Mouse (Mus musculus) forebrain, postnatal 0 days (tissue): ENCODE measurements around the gene Akap5. TPM values are rescaled to one million over a fixed set of nuclear protein-coding genes. Genes with fewer than 3 reads are reported as not detected.

Experiments
- ATAC-seq: fragments of 200-750 bp; cut with Nextera tagmentation; 2 replicates; pipeline ENCODE4 v1.8.0; 2017; ENCODE audit warnings: mild to moderate bottlenecking, moderate library complexity
- DNase-seq: peaks from one replicate; pipeline ENCODE4 v3.0.0-alpha.2; 2015
- H3K27ac ChIP-seq: fragments of 300-500 bp; sonication (generic); 2 replicates; pipeline ENCODE4 v1.5.1; 2014; ENCODE audit warnings: low read depth, mild to moderate bottlenecking, antibody characterized with exemption, low read length, moderate library complexity, mixed read lengths
- H3K27me3 ChIP-seq: fragments of 300-500 bp; sonication (generic); 2 replicates; pipeline ENCODE4 v1.6.1; 2014; ENCODE audit warnings: mild to moderate bottlenecking, low read length, mixed read lengths; ENCODE audit not compliant: insufficient read depth
- H3K36me3 ChIP-seq: fragments of 300-500 bp; sonication (generic); 2 replicates; pipeline ENCODE4 v1.6.1; 2014; ENCODE audit warnings: mild to moderate bottlenecking, moderate library complexity; ENCODE audit not compliant: insufficient read depth
- H3K4me1 ChIP-seq: fragments of 300-500 bp; sonication (generic); 2 replicates; pipeline ENCODE4 v1.6.1; 2014; ENCODE audit warnings: antibody characterized with exemption; ENCODE audit not compliant: insufficient read depth
- H3K4me2 ChIP-seq: fragments of 300-500 bp; sonication (generic); 2 replicates; pipeline ENCODE4 v1.6.1; 2014; ENCODE audit warnings: low read depth, mild to moderate bottlenecking, moderate library complexity
- H3K4me3 ChIP-seq: fragments of 300-500 bp; sonication (generic); 2 replicates; pipeline ENCODE4 v1.5.1; 2014; ENCODE audit warnings: low read depth, low read length, mixed read lengths
- H3K9ac ChIP-seq: fragments of 300-500 bp; sonication (generic); 2 replicates; pipeline ENCODE4 v1.6.1; 2014; ENCODE audit warnings: mild to moderate bottlenecking
- H3K9me3 ChIP-seq: fragments of 300-500 bp; sonication (generic); 2 replicates; pipeline ENCODE4 v1.6.1; 2016; ENCODE audit warnings: low read length
- CTCF ChIP-seq: sonication (generic); IDR thresholded peaks from 2 replicates; pipeline ENCODE4 v1.5.1; 2016; ENCODE audit warnings: antibody characterized with exemption, control low read depth, low read depth
- WGBS: fragments of 180-500 bp; shearing (Covaris S2); extraction: QIAGEN DNeasy Blood & Tissue Kit; methylation state at CpG from one replicate; pipeline ENCODE4 v1.1.7; 2014; 5-methylcytosine and 5-hydroxymethylcytosine counted together
- polyA plus RNA-seq: library from polyadenylated mRNA; unstranded; fragments of >200 nt; fragmentation: Nextera tagmentation; extraction: Ambion mirVana; gene quantifications from 2 replicates; pipeline ENCODE4 v1.2.1, GENCODE M21; 2015
- total RNA-seq: library from RNA; depleted of rRNA; stranded (reverse); fragments of >200 nt; gene quantifications from 2 replicates; pipeline ENCODE4 v1.2.3, GENCODE M21; 2014

The Akap5 gene
- total and polyA plus RNA-seq, 2 experiments from 2014 or later, result 11.0 to 24.7 TPM

DNA sequence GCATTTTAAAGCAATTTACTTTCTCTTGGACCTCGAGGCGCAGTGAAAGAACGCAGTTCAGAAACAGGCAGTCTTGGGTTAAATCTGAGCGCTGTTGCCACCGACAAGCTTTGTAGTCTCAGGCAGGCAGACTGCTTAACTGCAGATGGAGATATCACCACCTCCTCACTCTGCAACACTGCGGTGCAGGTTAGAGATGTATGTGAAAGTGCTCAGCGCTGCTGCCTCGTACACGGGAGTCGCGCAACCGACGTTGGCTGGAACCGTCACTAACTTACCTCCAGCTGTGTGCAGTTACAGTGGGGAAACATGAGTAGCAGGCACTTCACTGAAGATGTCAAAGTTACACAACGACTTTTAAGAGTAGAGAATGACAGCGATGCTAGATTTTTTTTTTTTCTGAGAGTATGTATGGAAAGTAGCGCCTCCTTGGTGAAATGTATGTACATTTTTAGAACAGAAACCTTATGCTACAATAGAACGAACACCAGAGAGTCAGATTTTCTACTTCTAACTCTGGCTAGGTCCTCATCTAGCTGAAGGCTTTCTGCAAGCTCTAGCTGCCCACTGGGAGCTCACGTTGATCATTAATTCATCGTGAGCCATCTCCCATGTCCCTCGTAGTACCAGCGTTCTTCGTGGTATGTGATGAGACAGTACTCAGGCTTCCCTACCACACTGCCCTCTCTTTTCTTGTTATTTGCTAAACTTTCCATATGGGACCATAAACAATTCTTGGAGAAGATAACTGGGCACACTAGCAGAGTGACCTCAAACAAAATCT, 1.9 kb downstream of the Akap5 start:
- 0 out of 2 replicates have a peak, but pooled peaks cover 7% of the 10 kb centered on the region for H3K4me1 ChIP-seq
- TF ChIP-seq CTCF, result no peak
- 86% methylated on average over 23 of the region's 23 CpGs for WGBS
- DNase-seq (peak; percentile 23), ATAC-seq (no peak)
- no peak overlapping the region for H3K27ac ChIP-seq
- no peak overlapping the region for H3K4me3 ChIP-seq
- no peaks in the 10 kb centered on the region for H3K9me3 ChIP-seq
- peak overlapping the region; percentile 95; the same call in 1 of the 2 replicates for H3K4me2 ChIP-seq
- H3K27me3 ChIP-seq, result no peaks in the 10 kb centered on the region
- 0 out of 2 replicates have a peak, but pooled peaks cover 9% of the 10 kb centered on the region for H3K36me3 ChIP-seq
- H3K9ac ChIP-seq, result no peak overlapping the region

DNA sequence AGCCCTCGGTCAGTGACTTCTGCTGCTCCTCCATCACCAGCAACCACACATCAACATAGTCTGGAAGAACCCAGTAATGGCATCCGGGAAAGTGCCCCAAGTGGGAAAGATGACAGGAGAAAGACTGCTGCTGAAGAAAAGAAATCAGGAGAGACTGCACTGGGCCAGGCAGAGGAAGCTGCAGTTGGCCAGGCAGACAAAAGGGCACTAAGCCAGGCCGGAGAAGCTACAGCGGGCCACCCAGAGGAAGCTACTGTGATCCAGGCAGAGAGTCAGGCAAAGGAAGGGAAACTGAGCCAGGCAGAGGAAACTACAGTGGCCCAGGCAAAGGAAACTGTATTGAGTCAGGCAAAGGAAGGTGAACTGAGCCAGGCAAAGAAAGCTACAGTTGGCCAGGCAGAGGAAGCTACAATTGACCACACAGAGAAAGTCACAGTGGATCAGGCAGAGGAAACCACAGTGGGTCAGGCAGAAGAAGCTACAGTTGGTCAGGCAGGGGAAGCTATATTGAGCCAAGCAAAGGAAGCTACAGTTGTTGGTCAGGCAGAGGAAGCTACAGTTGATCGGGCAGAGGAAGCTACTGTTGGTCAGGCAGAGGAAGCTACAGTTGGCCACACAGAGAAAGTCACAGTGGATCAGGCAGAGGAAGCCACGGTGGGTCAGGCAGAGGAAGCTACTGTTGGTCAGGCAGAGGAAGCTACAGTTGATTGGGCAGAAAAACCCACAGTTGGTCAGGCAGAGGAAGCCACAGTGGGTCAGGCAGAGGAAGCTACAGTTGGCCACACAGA, 4.1 kb downstream of the Akap5 start:
- H3K4me1 ChIP-seq, result 0 out of 2 replicates have a peak, but pooled peaks cover 7% of the 10 kb centered on the region
- WGBS, result 92% methylated on average over 6 of the region's 6 CpGs
- no peaks in the 10 kb centered on the region for H3K9me3 ChIP-seq
- TF ChIP-seq CTCF, result no peak
- no peak overlapping the region for H3K4me3 ChIP-seq
- H3K27ac ChIP-seq, result no peak overlapping the region
- H3K9ac ChIP-seq, result no peak overlapping the region
- no peak overlapping the region for H3K4me2 ChIP-seq
- ATAC-seq (no peak), DNase-seq (no peak)
- H3K27me3 ChIP-seq, result no peaks in the 10 kb centered on the region
- H3K36me3 ChIP-seq, result 0 out of 2 replicates have a peak, but pooled peaks cover 9% of the 10 kb centered on the region

DNA sequence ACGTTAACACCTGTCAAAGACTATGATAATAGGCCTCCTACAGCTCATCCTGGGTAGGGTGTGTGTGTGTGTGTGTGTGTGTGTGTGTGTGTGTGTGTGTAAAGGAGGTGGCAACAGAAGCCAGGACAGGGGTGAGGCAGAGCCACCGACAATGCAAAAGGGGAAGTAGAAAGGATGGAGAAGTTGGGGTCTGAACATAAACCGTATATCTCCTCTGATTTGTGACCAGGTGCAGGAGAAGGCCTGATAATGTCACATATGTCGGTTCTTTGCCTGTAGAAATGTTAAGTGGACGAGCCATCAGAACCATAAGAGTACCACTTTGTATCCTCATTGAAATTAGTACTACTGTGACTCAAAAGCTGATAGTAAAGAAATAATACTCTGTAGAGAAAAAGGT, 9.0 kb downstream of the Akap5 start:
- no peaks in the 10 kb centered on the region for H3K27me3 ChIP-seq
- H3K36me3 ChIP-seq, result no peaks in the 10 kb centered on the region
- no peak for TF ChIP-seq CTCF
- no peak overlapping the region for H3K4me2 ChIP-seq
- H3K9ac ChIP-seq, result no peak overlapping the region
- 92% methylated on average over 5 of the region's 5 CpGs for WGBS
- no peak overlapping the region for H3K27ac ChIP-seq
- DNase-seq (no peak), ATAC-seq (no peak)
- H3K4me1 ChIP-seq, result no peaks in the 10 kb centered on the region
- H3K9me3 ChIP-seq, result no peaks in the 10 kb centered on the region
- no peak overlapping the region for H3K4me3 ChIP-seq

DNA sequence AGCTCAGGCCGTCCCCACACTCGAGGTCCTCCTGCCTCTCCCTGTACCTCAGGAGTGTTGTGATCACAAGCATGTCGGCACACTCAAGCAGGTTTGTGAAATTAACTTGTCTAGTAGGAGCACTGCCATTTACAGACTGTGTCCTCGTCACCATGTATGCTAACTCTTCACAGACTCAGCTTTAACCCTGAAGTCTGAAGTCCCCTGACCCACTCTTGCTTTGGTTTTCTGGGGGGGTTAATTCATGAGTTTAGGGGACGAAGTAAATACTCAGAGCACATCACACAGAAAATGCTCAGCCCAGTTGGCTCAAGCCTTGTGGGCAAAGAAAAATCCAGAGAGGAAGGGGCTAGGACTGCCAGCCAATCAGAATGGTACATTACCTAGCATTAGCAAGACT, 10.9 kb downstream of the Akap5 start:
- no peak for TF ChIP-seq CTCF
- H3K4me1 ChIP-seq, result no peaks in the 10 kb centered on the region
- ATAC-seq (no peak), DNase-seq (no peak)
- H3K9ac ChIP-seq, result no peak overlapping the region
- no peak overlapping the region for H3K4me3 ChIP-seq
- H3K9me3 ChIP-seq, result no peaks in the 10 kb centered on the region
- no peak overlapping the region for H3K4me2 ChIP-seq
- H3K36me3 ChIP-seq, result no peaks in the 10 kb centered on the region
- no peak overlapping the region for H3K27ac ChIP-seq
- WGBS, result 80% methylated on average over 5 of the region's 5 CpGs
- no peaks in the 10 kb centered on the region for H3K27me3 ChIP-seq

DNA sequence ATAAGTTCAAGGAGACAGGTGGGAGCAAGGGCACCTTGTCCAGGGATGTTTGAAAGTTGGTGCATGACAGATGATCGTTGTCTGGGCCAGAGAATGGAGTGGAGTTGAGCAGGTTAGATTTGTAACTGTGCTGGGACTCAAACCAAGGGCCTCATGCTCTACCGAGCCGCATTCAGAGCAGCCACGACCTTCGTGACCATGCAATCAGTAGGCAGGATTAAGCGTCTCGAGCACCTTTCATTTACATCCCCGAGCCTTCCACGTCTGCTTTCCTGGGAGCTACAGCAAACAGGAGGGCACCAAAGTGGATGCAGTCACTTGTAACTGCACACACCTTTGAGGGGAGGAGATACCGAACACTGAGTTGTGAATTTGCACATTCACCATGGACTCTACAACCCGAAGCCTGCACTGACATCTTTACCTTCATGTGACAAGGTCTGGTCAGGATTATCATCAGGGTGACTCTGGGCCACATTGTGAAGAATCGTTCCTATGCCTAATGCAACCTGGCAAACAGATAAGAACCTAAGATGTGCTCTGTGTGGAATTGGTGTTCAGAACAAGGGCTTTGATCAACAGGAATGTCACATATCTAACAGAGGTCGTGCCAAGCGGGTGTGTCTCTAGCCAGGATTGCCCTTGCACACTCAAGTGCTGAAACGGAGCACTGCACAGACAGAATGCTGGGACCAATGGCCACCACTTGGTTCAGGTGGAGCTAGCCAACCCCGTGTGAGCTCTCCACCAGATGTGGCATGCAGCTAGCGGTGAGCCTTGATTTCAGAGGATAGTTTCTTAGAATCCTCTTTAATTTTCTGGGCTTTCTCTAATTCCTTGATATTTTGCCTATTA, 11.6 kb downstream of the Akap5 start:
- no peak for ATAC-seq
- no peak for TF ChIP-seq CTCF
- Histone ChIP-seq H3K9me3 (no peaks in the 10 kb centered on the region), H3K9ac (no peak overlapping the region), H3K4me3 (no peak overlapping the region), H3K27me3 (no peaks in the 10 kb centered on the region), H3K4me1 (no peaks in the 10 kb centered on the region), H3K36me3 (no peaks in the 10 kb centered on the region), H3K4me2 (no peak overlapping the region), H3K27ac (no peak overlapping the region)
- DNase-seq, result no peak
- 78% methylated on average over 17 of the region's 17 CpGs for WGBS

DNA sequence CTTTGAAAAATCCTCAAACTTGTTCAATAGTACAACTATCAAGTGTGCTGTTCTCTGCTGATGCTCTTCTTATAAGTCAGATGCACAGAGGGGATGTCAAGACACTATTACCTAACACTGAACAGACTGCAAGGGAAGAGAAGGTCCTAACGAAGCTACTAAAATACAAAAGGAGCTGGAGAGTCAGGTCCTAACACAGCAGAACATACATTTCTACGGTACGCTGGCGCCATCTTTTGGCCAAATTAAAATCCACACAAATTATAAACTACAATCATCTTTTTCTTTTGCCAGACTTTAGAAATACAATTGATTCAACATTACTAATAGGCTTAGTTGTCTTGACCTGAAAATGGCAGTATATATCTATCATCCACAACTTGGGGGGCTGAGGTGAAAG, 16.4 kb downstream of the Akap5 start:
- Histone ChIP-seq H3K4me1 (no peaks in the 10 kb centered on the region), H3K9me3 (no peaks in the 10 kb centered on the region), H3K27me3 (no peaks in the 10 kb centered on the region), H3K9ac (no peak overlapping the region), H3K36me3 (no peaks in the 10 kb centered on the region), H3K4me2 (no peak overlapping the region), H3K27ac (no peak overlapping the region), H3K4me3 (no peak overlapping the region)
- peak; percentile 80 for TF ChIP-seq CTCF
- ATAC-seq (peak; percentile 65; the same call in 1 of the 2 replicates), DNase-seq (peak; percentile 88)
- 3% methylated on average over 4 of the region's 4 CpGs for WGBS
